Mouse (Mus musculus) thymus, adult 2 months (tissue): ENCODE data around the gene Zyx.

Experiments
- CTCF ChIP-seq: fragments of 200-500 bp; IDR thresholded peaks from 2 replicates; pipeline ENCODE4 v1.5.1; 2012; ENCODE audit warnings: mild to moderate bottlenecking, control low read depth, low read length, moderate library complexity, borderline replicate concordance; ENCODE audit not compliant: control insufficient read depth, poor library complexity, insufficient read depth; ENCODE audit errors: extremely low read depth
- POLR2A ChIP-seq: fragments of 200-500 bp; IDR thresholded peaks from 2 replicates; pipeline ENCODE4 v1.6.1; 2012; ENCODE audit warnings: mild to moderate bottlenecking, low read length, control low read depth, moderate library complexity; ENCODE audit not compliant: control insufficient read depth, poor library complexity, insufficient read depth; ENCODE audit errors: extremely low read depth

GRCm38 (mm10) chr6:42385635-42386034, 36.2 kb downstream of the Zyx start:
- no peak for TF ChIP-seq CTCF
- TF ChIP-seq POLR2A: no peak
